Mouse (Mus musculus): ENCODE measurements at regions not wholly inside any gene's neighbourhood (a gene's known extent, or its start where the extent isn't known, plus 50 kb on each side); places are given as distances from the start of the nearest gene placed in this dataset.

DNA sequence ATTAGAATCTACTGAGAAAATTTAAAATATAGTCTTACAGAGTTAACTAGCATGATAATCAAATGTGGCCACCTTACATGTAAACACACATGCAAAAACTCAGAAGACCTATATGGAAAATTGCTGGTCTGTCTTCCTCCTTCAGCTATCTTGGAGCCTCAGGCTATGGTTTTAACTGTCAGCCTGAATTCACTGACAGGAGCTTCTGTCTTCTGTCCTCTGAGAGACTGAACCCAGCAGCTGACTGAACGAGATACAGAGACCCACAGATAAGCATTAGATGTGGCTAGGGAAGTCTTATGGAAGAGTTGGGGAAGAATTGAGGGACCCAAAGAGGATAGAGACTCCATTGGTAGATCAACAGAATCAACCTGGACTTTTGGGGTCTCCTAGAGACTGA is 360.0 kb upstream of the Meox2 start:
- no peak for DNase-seq
- intact Hi-C loops (cut with DNase I), result no loop called here

DNA sequence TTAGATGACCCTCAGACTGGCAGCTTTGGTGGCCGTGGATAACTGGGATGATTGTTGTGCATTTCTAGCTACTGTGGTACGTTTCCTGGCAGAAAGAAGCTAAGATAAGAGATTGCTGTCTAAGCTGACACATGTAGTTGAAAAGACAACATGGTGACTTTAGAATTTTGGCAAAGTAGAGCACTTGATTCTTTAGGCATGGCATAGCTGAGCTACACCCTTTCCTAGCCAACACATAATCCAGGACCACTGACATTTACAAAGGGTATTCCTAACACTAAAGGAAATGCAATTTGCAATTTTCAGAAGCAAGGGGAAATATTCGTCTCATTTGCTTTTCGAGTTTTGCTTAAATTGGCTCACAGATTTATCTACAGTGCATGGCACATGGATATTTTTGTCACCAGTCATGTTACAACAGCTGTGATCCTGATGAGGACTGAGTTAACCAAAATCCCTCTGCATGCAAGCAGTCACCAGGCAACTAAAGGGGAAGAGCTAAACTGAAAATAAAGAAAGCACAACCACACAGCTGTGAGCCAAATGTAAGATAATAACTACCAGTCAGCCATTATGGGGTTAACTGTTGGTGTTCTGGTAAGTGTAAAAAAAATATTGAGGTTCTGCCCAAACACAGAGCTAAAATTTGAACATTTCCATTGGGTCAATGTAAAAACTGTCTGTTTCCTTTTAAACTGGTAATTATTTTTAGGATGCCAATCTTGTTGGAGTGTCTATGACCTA is 342.9 kb upstream of the Meox2 start:
- intact Hi-C loops (cut with DNase I), result no loop called here
- no peak for DNase-seq

DNA sequence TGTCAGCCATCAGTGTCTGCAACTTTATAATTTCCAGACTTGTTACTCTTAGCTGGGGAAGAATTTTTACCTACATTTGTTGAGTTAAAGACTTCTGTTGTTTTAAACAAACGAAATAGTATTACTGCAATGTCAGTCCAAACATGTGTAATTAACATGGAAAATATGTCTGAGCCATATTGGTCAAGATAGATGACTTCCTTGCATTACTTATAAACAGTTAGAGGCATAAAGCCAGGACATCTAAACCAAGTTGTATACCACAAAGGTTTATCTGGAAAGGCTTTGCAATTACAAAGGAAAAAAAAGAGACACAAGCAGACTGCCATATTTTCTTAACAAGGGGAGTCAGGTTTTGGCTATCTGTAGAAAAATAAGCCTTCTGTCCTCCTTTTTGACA is 342.2 kb upstream of the Meox2 start:
- DNase-seq, result no peak
- intact Hi-C loops (cut with DNase I), result no loop called here

DNA sequence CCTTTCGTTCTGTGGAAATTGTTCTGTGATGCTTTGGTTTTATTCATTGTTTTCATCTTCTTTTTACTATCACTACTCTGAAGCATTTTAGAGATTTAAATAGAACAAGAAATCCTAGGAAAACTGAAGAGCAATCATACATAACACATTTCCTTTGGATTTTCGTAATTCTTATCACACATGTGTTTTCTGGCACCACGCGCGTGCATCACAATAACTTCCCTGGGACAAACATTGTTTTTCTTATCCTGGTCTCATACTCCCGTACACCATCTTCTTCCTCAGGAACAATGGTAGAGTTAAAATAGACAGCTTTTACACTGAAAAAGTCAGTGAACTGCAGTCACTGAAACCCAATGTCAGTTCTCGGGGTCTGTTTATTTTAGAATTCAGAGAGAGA is 327.6 kb upstream of the Meox2 start:
- DNase-seq, result no peak
- intact Hi-C loops (cut with DNase I), result no loop called here

DNA sequence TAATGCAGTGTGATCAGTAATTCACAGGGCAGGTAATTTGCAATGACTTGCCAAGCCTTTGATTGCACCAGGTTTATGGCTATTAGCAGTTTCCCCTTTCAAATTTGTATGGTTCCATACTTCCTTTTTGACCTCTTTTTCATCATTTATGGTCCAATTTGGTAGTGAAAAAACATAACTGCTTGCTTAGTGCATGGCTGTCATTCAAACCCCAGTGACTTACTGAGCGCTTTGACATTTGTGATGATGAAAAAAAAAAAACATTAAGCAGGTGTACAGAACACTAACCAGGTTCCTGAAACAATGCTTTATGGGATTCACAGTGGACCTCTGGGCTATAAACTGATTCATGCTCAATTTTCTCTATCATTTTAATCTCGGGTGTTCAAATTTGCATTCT is 317.5 kb upstream of the Meox2 start:
- no peak for DNase-seq
- intact Hi-C loops (cut with DNase I), result no loop called here

DNA sequence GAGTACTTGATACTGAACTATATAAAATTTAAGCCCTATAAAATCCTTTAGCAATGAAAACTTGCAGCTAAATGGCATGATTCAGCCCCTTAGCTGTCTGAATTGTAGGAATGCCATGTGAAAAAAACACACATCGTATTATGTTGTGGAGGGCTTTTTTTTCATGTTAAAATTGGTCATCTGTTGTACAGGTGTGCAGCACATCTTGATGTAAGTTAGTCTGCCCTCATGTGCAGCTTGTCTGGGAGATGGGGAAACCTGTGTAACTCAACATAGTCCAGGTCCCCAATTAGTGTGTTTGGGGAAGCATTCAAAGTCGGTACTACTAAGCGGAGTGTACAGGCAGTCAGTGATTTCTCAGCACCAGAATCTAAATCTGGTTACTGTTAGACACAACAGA is 316.9 kb upstream of the Meox2 start:
- intact Hi-C loops (cut with DNase I), result no loop called here

GRCm38 (mm10) chr12:36792205-36792604 is 316.1 kb upstream of the Meox2 start:
- DNase-seq, result no peak
- intact Hi-C loops (cut with DNase I), result no loop called here

More for the DNA sequence above, 316.9 kb upstream of the Meox2 start:
- DNase-seq, result no peak

DNA sequence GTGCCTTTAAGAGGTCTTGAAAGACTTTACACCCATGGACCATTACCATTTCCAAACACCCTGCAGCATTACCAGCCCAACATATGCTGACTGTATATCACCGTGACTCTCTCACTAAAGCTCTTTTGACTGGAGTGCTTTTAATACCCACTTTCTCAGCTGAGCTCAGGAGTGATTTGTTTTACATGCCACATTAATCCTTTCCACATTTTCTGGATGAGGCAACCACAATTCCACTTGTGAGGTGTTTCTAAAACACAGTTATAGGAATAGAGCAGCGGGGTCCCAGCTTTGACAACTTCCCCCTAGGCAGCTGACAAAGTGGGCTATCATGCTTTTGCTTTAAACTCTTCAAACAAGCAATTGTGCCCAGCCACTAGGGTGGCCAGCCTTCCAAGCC is 314.5 kb upstream of the Meox2 start:
- DNase-seq, result no peak
- intact Hi-C loops (cut with DNase I), result no loop called here

- intact Hi-C loops (cut with DNase I), result no loop called here
- no peak for DNase-seq
These were observed 312.1 kb upstream of the Meox2 start for GRCm38 (mm10) chr12:36796201-36796600.

DNA sequence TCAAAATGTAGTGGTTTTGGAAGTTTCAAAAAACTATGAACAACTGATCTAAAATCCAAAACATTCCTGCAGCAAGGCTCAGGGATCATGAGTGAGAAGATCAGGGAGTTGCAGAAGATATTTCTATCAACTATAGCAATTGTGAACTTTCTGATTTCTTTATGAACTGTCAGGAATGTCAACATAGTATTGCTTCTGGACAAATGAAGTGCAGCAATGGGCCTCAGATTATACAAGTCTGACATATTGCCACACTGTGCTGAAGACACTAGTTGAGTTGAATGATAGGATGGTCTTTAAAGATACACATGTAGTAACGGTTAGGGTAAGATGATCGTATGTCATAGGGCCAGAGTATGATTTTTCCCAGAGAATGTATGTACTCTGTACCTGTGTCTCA is 290.4 kb upstream of the Meox2 start:
- intact Hi-C loops (cut with DNase I), result no loop called here
- no peak for DNase-seq

GRCm38 (mm10) chr12:36818852-36819251 is 289.5 kb upstream of the Meox2 start:
- intact Hi-C loops (cut with DNase I), result no loop called here
- no peak for DNase-seq

DNA sequence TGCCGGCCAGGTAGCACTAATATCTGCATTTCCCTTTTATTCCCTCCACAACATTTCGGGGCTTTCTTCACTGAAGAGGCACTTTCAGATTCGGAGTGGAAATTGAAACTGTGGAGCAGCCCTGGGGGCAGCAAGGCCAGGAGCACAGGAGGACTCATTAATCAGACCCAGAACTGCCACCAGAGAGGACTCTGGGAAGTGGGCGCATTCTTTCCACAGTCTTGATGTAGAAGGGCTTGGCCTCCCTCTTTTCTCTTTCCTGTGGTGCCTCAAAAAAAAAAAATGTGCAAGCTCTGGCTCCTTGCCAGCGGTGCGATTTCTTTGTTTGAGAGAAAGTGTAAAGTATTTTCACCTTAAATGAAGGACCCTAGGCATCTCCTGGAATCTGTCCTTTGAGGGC is 281.6 kb upstream of the Meox2 start:
- intact Hi-C loops (cut with DNase I), result no loop called here
- no peak for DNase-seq

DNA sequence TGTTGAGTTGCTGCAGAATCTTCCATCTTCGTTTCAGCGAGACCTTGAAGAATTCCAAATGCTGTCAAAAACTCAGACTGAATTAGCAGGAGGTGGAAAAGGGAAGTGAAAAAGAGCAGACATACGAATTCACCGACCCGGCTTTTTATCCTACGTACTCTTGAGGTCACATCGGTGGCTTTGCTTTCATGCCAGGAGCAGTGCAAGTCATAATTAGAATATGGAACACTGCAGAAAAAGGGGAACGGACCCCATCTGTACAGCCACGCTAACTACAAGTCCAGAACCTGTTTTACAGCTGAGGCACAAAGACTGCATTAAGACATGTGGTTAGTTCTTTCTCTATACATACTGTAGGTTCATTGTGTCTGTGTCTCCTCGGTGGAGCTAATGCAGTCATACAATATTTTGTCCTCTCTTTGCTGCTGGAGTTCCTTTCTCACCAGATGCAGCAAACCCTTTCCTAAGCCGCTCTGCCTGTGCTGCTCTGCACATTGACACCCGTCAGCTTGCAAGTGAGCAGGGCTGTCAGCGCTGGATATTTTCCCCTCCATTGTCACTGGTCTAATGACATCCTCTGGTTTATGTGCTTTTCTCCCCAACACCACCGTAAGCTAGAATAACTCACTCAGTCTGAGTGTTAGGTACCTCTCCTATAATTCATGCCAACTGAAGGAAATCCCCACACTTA is 276.9 kb upstream of the Meox2 start:
- intact Hi-C loops (cut with DNase I), result no loop called here

DNA sequence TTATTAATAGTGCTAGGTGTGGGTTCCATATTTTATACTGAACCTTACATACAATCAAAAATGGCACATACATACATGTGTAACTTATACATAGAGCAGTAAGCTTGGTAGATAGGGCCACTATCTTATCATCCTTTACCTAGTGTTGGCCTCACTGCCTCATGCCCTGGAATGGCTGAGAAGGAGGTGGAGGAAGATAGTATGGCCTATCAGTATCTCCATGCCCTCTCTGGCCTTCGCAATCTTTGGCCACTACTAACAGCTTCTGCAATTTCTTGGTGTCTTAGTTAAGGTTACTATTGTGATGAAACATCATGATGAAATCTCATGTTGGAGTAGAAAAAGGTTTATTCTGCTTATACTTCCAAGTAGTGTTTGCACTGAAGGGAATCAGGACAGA is 265.4 kb upstream of the Meox2 start:
- no peak for DNase-seq
- intact Hi-C loops (cut with DNase I), result no loop called here

More for the DNA sequence above, 276.9 kb upstream of the Meox2 start:
- DNase-seq, result no peak

DNA sequence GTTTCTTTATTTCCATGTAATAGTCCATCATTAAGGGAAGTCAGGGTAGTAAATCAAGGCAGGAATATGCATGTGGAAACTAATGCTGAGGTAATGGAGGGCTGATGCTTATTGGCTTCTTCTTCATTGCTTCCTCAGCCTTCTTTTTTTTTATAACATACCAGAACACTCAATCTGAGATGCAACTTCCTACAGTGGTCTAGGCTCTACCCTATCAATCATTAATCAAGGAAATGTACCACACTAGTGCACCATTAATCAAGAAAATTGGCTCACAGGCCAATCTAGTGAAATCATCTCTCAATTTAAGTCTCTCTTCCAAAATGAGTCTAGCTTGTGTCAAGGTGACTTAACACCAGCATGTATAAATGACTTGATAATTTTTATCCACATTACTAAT is 263.2 kb upstream of the Meox2 start:
- intact Hi-C loops (cut with DNase I), result no loop called here
- DNase-seq, result no peak

DNA sequence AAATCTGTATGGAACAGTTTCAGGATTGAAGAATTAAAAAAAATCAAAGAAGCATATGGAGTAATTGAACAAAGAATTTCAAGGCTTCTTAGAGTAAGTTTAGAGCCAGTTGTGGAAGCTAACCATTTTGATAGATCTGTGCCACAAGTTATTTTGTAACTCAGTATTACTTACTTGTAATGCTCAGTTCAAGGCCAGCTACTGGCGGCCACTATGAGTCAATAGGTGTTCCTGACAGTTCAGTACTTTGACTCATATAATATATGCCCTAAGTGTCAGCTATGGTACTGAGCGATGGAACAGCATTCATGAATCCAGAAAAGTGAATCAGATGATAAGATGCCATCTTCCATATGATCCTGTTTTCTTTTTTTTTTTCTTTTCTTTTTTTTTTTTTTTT is 259.3 kb upstream of the Meox2 start:
- DNase-seq, result no peak
- intact Hi-C loops (cut with DNase I), result no loop called here

GRCm38 (mm10) chr12:36863113-36863512 is 245.2 kb upstream of the Meox2 start:
- intact Hi-C loops (cut with DNase I), result no loop called here
- DNase-seq, result no peak

- DNase-seq, result no peak
- intact Hi-C loops (cut with DNase I), result no loop called here
These were observed 227.6 kb upstream of the Meox2 start for GRCm38 (mm10) chr12:36880724-36881123.

- intact Hi-C loops (cut with DNase I), result no loop called here
- no peak for DNase-seq
These were observed 195.0 kb upstream of the Meox2 start for GRCm38 (mm10) chr12:36913364-36913763.

DNA sequence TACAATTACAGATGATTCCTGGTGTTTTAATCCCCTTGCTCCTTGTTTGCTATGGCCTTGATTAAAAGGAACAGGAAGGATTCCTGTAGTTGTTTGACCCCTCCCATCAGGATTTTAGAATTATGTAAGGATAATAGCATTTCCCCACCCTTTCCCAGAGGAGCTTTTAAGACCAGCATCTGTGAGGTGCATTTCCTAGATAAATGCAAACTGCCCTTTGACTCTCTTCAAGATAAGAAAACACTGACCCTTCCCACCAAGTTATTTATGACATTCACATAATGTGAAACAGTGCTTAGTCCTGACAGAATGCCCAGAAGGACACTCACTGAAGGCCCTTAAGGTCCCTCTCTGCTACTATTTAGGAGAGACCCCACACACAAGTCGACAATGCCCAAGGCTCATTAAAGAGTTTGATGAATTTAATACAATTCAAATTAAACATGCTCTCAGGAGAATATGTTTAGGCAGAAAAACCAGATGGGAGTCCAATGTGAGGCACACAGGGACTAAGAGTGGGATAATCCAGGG is 190.7 kb upstream of the Meox2 start:
- intact Hi-C loops (cut with DNase I), result no loop called here
- DNase-seq, result no peak

DNA sequence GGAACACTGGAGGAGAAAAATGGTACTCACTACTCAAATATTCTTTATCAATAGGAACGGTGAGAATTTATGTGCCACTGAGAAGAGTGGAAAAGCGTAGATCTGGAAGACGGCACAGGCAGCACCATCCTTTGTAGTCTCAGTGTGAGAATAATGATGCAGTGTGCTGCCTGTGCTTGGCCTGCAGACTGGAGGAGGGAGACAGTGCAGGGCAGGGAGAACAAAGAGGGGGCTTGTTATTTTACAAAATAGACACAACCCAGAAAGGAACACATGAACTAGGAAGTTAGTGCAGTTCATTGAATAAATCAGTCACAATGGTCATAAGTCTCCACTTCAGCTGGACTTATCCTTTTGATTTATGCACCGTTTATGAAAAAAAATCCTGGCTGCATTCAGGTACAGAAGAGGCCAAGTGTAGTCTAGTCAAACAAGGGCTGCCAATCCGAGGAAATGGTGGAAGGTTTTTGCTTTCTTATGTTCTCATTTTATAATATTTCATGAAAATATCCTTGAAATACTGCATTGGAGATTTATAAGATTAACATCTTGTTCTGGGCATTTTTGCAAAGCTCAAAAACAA is 190.0 kb upstream of the Meox2 start:
- intact Hi-C loops (cut with DNase I), result no loop called here
- no peak for DNase-seq

DNA sequence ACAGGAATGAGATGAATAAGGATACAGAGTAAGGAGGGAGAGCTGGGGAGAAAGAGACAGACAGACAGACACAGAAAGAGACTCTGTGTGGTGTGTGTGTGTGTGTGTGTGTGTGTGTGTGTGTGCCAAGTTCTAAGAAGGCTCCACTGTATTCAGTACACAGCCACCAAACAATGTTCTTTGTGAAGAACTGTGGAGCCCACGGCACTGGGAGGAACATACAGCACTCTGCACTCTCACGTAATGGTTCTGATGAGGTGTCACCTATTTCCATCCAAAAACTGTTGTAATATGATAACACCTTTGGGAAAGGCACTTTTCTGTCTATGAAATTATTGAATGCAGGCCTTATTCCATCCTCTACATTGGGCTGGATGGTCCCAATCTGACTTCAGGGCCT is 184.8 kb upstream of the Meox2 start:
- intact Hi-C loops (cut with DNase I), result no loop called here

More for the DNA sequence above, 184.8 kb upstream of the Meox2 start:
- DNase-seq, result no peak
